Comparison of ENCODE assay signal across 9 mouse cellular contexts in genomic region chr1:118981943-118982804, GRCm38 (mm10).
DNase-seq lines count a peak whose midpoint lies in the region; ATAC-seq and TF ChIP-seq lines count a peak whose summit lies in the region.
"Had no signal": no experiment of that assay in that cellular context is flagged by ENCODE, and none has a peak within 500 bp of the region (broad histone marks: within the 10 kb centered on the region; RNA-seq: fewer than 3 reads in every experiment).

No protein-coding gene starts in this region.

- ATAC-seq in hindbrain, embryonic 12.5 days (ENCODE audit: low FRiP score), result peak; percentile 88
- peak; percentile 90 for ATAC-seq in midbrain, embryonic 13.5 days
- peak; percentile 86 for ATAC-seq in stomach, embryonic 15.5 days (ENCODE audit: insufficient read depth, low FRiP score, low read depth)

- peak; percentile 97 for DNase-seq in 3T3-L1 (ENCODE audit: low read depth, low spot score)
- DNase-seq in brain, embryonic 14.5 days (ENCODE audit: low read depth), result peak; percentile 97
- DNase-seq in gastrocnemius, adult 2 months, result peak; percentile 83
- DNase-seq in left cerebral cortex, postnatal 4 days, result peak; percentile 96
- DNase-seq in T-cell, adult 2 months (ENCODE audit: low spot score), result no peak

- no peak for TF ChIP-seq CTCF in brain, embryonic 14.5 days (IDR thresholded peaks at IDR 0.05; ENCODE audit: borderline replicate concordance, extremely low read depth, insufficient read depth, insufficient read length)
- no peak for TF ChIP-seq CTCF in gastrocnemius, adult 2 months (IDR thresholded peaks at IDR 0.05)

- 17% methylated on average over 16 of the region's 16 CpGs for WGBS in hindbrain, embryonic 12.5 days
- 20% methylated on average over 16 of the region's 16 CpGs for WGBS in midbrain, embryonic 13.5 days
- WGBS in stomach, embryonic 15.5 days, result 20% methylated on average over 16 of the region's 16 CpGs

- no peaks in the 10 kb centered on the region for H3K9me3 ChIP-seq in hindbrain, embryonic 12.5 days (replicated peaks)
- no peaks in the 10 kb centered on the region for H3K9me3 ChIP-seq in midbrain, embryonic 13.5 days
- H3K9me3 ChIP-seq in stomach, embryonic 15.5 days, result no peaks in the 10 kb centered on the region

- no peaks in the 10 kb centered on the region for H3K36me3 ChIP-seq in hindbrain, embryonic 12.5 days
- H3K36me3 ChIP-seq in midbrain, embryonic 13.5 days, result no peaks in the 10 kb centered on the region
- no peaks in the 10 kb centered on the region for H3K36me3 ChIP-seq in stomach, embryonic 15.5 days

- intact Hi-C loops in gastrocnemius, adult 2 months (cut with DNase I), result loop anchor here (5.0 kb wide), 1 partner anchor 70 kb away; the partner anchor contains the start of gene Gli2
- intact Hi-C loops in left cerebral cortex, postnatal 4 days (cut with DNase I), result no loop called here

- H3K4me3 ChIP-seq in gastrocnemius, adult 2 months, result peak overlapping the region; percentile 48
- H3K4me3 ChIP-seq in hindbrain, embryonic 12.5 days, result no peak overlapping the region
- no peak overlapping the region for H3K4me3 ChIP-seq in midbrain, embryonic 13.5 days (replicated peaks)
- H3K4me3 ChIP-seq in stomach, embryonic 15.5 days (replicated peaks), result peak overlapping the region; percentile 28

- H3K9ac ChIP-seq in hindbrain, embryonic 12.5 days, result no peak overlapping the region; the same call in 1 of the 2 replicates
- no peak overlapping the region for H3K9ac ChIP-seq in midbrain, embryonic 13.5 days (replicated peaks)
- H3K9ac ChIP-seq in stomach, embryonic 15.5 days, result no peak overlapping the region
- H3K9ac ChIP-seq: liver, embryonic 14.5 days had no signal

- no peak for TF ChIP-seq POLR2A in brain, embryonic 14.5 days (IDR thresholded peaks at IDR 0.05; ENCODE audit: borderline replicate concordance, extremely low read depth, insufficient read depth, insufficient read length, poor library complexity, severe bottlenecking)

- H3K4me1 ChIP-seq in hindbrain, embryonic 12.5 days, result peaks cover 55% of the 10 kb centered on the region
- peaks cover 49% of the 10 kb centered on the region for H3K4me1 ChIP-seq in midbrain, embryonic 13.5 days (replicated peaks)
- peaks cover 43% of the 10 kb centered on the region for H3K4me1 ChIP-seq in stomach, embryonic 15.5 days

- H3K4me2 ChIP-seq in hindbrain, embryonic 12.5 days (replicated peaks), result peak overlapping the region; percentile 33
- H3K4me2 ChIP-seq in midbrain, embryonic 13.5 days (replicated peaks), result peak overlapping the region; percentile 19
- peak overlapping the region; percentile 44 for H3K4me2 ChIP-seq in stomach, embryonic 15.5 days

- H3K27me3 ChIP-seq in hindbrain, embryonic 12.5 days, result no peaks in the 10 kb centered on the region
- no peaks in the 10 kb centered on the region for H3K27me3 ChIP-seq in midbrain, embryonic 13.5 days
- H3K27me3 ChIP-seq in stomach, embryonic 15.5 days (replicated peaks), result no peaks in the 10 kb centered on the region

- peak overlapping the region; percentile 52 for H3K27ac ChIP-seq in gastrocnemius, adult 2 months
- H3K27ac ChIP-seq in hindbrain, embryonic 12.5 days, result peak overlapping the region; percentile 73
- H3K27ac ChIP-seq in midbrain, embryonic 13.5 days, result peak overlapping the region; percentile 68
- peak overlapping the region; percentile 91 for H3K27ac ChIP-seq in stomach, embryonic 15.5 days
- H3K27ac ChIP-seq: liver, embryonic 14.5 days had no signal

Comparison
In these comparisons a context has a peak if more than half of its experiments do, and no peak if none do; other contexts are left out.
1. H3K4me3 ChIP-seq: peak in gastrocnemius, adult 2 months (single experiment) and stomach, embryonic 15.5 days (single experiment); none in hindbrain, embryonic 12.5 days (single experiment) and midbrain, embryonic 13.5 days (single experiment).
2. Peak in every context shown above with its lines, with median percentiles within 50 percentile points of each other: H3K27ac ChIP-seq, ATAC-seq and H3K4me2 ChIP-seq.